Mouse (Mus musculus) stomach, embryonic 16.5 days (tissue): ENCODE data around the gene Trem3. TPM values are rescaled to one million over a fixed set of nuclear protein-coding genes. Genes with fewer than 3 reads are reported as not detected.
A peak's percentile ranks its signal among the peaks of the same experiment; 100 is the strongest.

Experiments used
- ATAC-seq: fragments of 200-750 bp; cut with Nextera tagmentation; 2 replicates; pipeline ENCODE4 v1.8.0; 2017; ENCODE audit warnings: moderate number of reproducible peaks, moderate TSS enrichment; ENCODE audit not compliant: insufficient read depth, low FRiP score
- H3K27ac ChIP-seq: fragments of 300-500 bp; sonication (generic); 2 replicates; pipeline ENCODE4 v1.5.1; 2014; ENCODE audit warnings: low read length
- H3K27me3 ChIP-seq: fragments of 300-500 bp; sonication (generic); 2 replicates; pipeline ENCODE4 v1.6.1; 2014; ENCODE audit warnings: low read length, control low read depth, mixed read lengths; ENCODE audit not compliant: control insufficient read depth, insufficient read depth
- H3K36me3 ChIP-seq: fragments of 300-500 bp; sonication (generic); 2 replicates; pipeline ENCODE4 v1.6.1; 2014; ENCODE audit warnings: low read length; ENCODE audit not compliant: control insufficient read depth, insufficient read depth
- H3K4me1 ChIP-seq: fragments of 300-500 bp; sonication (generic); 2 replicates; pipeline ENCODE4 v1.6.1; 2014; ENCODE audit warnings: low read length, control low read depth, mixed read lengths; ENCODE audit not compliant: control insufficient read depth, insufficient read depth
- H3K4me2 ChIP-seq: fragments of 300-500 bp; sonication (generic); 2 replicates; pipeline ENCODE4 v1.6.1; 2014; ENCODE audit warnings: low read depth, low read length, mixed read lengths
- H3K4me3 ChIP-seq: fragments of 300-500 bp; sonication (generic); replicated peaks from 2 replicates; pipeline ENCODE4 v1.5.1; 2014; ENCODE audit warnings: mild to moderate bottlenecking, low read length
- H3K9ac ChIP-seq: fragments of 300-500 bp; sonication (generic); 2 replicates; pipeline ENCODE4 v1.6.1; 2014; ENCODE audit warnings: low read length
- H3K9me3 ChIP-seq: fragments of 300-500 bp; sonication (generic); replicated peaks from 2 replicates; pipeline ENCODE4 v1.6.1; 2016; ENCODE audit warnings: low read length, control low read depth; ENCODE audit not compliant: control insufficient read depth
- WGBS: fragments of 180-500 bp; shearing (Covaris S2); extraction: QIAGEN DNeasy Blood & Tissue Kit; methylation state at CpG from one replicate; pipeline ENCODE4 v1.1.7; 2014; 5-methylcytosine and 5-hydroxymethylcytosine counted together
- polyA plus RNA-seq: library from polyadenylated mRNA; unstranded; fragments of >200 nt; fragmentation: Nextera tagmentation; extraction: Ambion mirVana; gene quantifications from 2 replicates; pipeline ENCODE4 v1.2.1, GENCODE M21; 2015

The Trem3 gene
- polyA plus RNA-seq, 1 experiment from 2014 or later = 1.1 TPM

DNA sequence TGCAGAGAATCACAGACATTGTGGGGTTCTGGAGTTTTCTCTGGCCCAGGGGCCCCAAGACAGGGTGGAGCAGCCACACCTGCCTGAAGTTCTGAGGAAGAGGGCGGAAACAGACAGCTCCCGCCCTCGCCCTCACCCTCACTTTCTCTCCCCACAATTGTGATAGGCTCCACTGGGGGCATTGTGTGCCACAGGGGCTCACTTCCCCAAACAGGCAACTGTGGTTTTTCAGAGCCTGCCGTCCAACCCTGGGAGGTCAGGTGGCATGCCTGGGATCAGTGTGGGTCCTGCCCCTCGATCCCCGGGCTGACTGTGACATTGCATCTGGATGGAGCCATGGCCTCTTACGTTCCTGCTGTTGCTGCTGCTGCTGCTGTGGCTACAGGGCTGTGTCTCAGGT lies 52.6 kb downstream of the Trem3 start:
- H3K36me3 ChIP-seq = no peaks in the 10 kb centered on the region
- H3K4me3 ChIP-seq = no peak overlapping the region
- H3K27me3 ChIP-seq = no peaks in the 10 kb centered on the region
- H3K9ac ChIP-seq = no peak overlapping the region
- H3K4me1 ChIP-seq = no peaks in the 10 kb centered on the region
- H3K9me3 ChIP-seq = no peaks in the 10 kb centered on the region
- no peak for ATAC-seq
- H3K27ac ChIP-seq = 0 out of 2 replicates have a peak overlapping the region, but pooled peaks have one; percentile 19
- no peak overlapping the region for H3K4me2 ChIP-seq
- WGBS = 54% methylated on average over 7 of the region's 7 CpGs

DNA sequence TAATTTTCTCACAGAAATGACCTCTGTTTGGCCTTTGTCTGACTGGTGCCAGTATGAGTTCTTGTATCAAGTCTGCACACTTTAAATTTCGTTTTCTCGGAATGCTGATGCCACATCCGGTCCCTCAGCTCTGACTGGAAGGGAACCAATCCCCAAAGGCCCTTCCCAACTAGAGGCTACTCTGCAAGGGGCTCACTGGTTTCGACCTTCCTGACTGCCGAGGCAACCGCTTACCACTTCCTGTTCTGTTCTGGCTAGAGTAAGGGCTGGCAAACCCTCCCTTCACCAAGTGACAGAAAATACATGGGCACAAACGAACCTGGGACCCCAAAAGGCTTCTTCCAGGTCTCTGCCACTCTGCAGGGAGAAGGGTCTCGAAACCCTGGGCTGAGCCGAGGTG lies 53.3 kb downstream of the Trem3 start:
- no peaks in the 10 kb centered on the region for H3K9me3 ChIP-seq
- no peak overlapping the region for H3K9ac ChIP-seq
- WGBS = 73% methylated on average over 9 of the region's 9 CpGs
- 0 out of 2 replicates have a peak overlapping the region, but pooled peaks have one; percentile 2 for H3K4me2 ChIP-seq
- ATAC-seq = no peak; the same call in 1 of the 2 replicates
- H3K27me3 ChIP-seq = no peaks in the 10 kb centered on the region
- 0 out of 2 replicates have a peak overlapping the region, but pooled peaks have one; percentile 1 for H3K4me3 ChIP-seq
- H3K27ac ChIP-seq = no peak overlapping the region
- H3K36me3 ChIP-seq = no peaks in the 10 kb centered on the region
- H3K4me1 ChIP-seq = no peaks in the 10 kb centered on the region

DNA sequence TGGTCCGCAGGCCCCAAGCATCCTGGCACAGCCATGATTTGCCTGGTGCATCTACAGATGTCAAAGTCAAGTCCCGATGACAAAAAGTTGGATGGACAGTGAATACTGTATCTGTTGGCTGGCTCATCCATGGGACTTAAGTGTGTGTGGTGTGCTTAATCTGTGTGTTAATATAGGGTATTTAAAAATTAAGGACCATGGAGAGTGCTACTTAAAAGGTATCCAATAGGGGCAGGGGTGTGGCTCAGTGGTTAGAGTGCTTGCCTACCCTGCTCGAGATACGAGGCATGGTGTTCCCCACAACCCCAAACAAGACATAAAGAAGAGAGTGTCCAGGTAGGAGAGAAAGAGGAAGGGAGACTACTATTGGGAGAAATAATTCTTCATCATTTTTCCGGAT lies 54.2 kb downstream of the Trem3 start:
- Histone ChIP-seq H3K4me3 (no peak overlapping the region), H3K36me3 (no peaks in the 10 kb centered on the region), H3K4me1 (no peaks in the 10 kb centered on the region), H3K27ac (no peak overlapping the region), H3K9ac (no peak overlapping the region), H3K27me3 (no peaks in the 10 kb centered on the region), H3K9me3 (no peaks in the 10 kb centered on the region), H3K4me2 (no peak overlapping the region)
- WGBS = 83% methylated on average over 5 of the region's 5 CpGs
- no peak for ATAC-seq

Other genes starting within 250 kb of the Trem3 start
- not detected in 2 replicates for gene 1700122O11Rik, start 209.5 kb upstream of the Trem3 start, polyA plus RNA-seq
- not detected in 2 replicates for gene 1700067P10Rik, start 158.5 kb upstream of the Trem3 start, polyA plus RNA-seq
- gene 9830107B12Rik, start 101.5 kb upstream of the Trem3 start, polyA plus RNA-seq = 0.15 and 0.26 TPM in 2 replicates
- 0.41 and 0.48 TPM in 2 replicates for gene A530064D06Rik, start 80.5 kb upstream of the Trem3 start, polyA plus RNA-seq
- gene Trem1, start 15.0 kb upstream of the Trem3 start, polyA plus RNA-seq = 0.10 and 0.48 TPM in 2 replicates
- gene Treml4, start 16.5 kb downstream of the Trem3 start, polyA plus RNA-seq = 1.2 and 1.7 TPM in 2 replicates
- gene Treml2, start 51.7 kb downstream of the Trem3 start, polyA plus RNA-seq = 0.24 and 0.48 TPM in 2 replicates
- 0.41 and 0.57 TPM in 2 replicates for gene B430306N03Rik, start 68.4 kb downstream of the Trem3 start, polyA plus RNA-seq
- 2.3 and 3.5 TPM in 2 replicates for gene Trem2, start 98.6 kb downstream of the Trem3 start, polyA plus RNA-seq
- gene Treml1, start 112.1 kb downstream of the Trem3 start, polyA plus RNA-seq = 0.49 and 0.53 TPM in 2 replicates
- gene Nfya, start 162.1 kb downstream of the Trem3 start, polyA plus RNA-seq = 11.3 and 12.4 TPM in 2 replicates
- gene Oard1, start 162.2 kb downstream of the Trem3 start, polyA plus RNA-seq = 54.4 and 54.5 TPM in 2 replicates
- gene Apobec2, start 185.2 kb downstream of the Trem3 start, polyA plus RNA-seq = 5.6 and 31.0 TPM in 2 replicates
- gene Tspo2, start 203.7 kb downstream of the Trem3 start, polyA plus RNA-seq = 8.1 and 8.5 TPM in 2 replicates
- gene Unc5cl, start 207.1 kb downstream of the Trem3 start, polyA plus RNA-seq = 13.7 and 13.8 TPM in 2 replicates